Mouse (Mus musculus) embryo, embryonic 9.5 days (tissue): ENCODE results near the gene Eif4h.
"Not testable (repeated sequence)": the region's sequence is repeated elsewhere in the genome, so short reads cannot be mapped to it uniquely, and the experiment has no call there.

ENCODE experiments used
- DNase-seq: peaks from one replicate; pipeline ENCODE4 v3.0.0-alpha.2; 2017; ENCODE audit errors: extremely low spot score

Eif4h gene

DNA sequence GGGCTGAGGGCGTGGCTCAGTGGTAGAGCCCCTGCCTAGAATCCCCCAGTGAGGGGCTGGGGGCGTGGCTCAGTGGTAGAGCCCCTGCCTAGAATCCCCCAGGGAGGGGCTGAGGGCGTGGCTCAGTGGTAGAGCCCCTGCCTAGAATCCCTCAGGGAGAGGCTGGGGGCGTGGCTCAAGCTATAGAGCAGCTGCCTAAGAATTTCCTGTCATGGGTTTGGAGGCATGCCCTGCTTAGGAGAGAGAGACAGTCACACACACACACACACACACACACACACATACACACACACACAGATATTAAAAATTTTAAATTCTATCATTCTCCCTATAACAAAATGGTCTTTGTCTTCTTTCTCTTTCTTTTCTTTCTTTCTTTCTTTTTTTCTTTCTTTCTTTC is 9.7 kb upstream of the Eif4h start:
- not testable (repeated sequence) for DNase-seq

DNA sequence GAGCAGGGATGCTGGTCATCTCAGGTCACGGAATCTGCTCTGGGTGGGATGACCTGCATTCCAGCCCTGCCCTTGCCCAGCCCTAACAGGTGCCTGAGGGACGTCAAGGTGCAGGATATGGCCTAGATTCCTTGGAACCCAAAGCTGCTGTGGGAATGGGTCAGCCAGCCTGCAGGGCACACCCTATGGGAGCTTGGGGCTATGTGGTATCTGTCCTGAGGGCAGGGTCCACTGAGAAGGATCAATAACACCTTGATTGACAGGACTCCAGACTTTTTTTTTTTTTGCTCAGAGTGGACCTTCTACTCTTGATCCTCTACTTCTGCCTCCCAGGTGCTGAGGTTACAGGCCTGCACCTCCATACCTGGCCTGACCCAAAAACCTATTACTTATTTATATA is 8.1 kb upstream of the Eif4h start:
- no peak for DNase-seq

- no peak for DNase-seq
Observed at GRCm38 (mm10) chr5:134646461-134646860, 7.2 kb upstream of the Eif4h start.

DNA sequence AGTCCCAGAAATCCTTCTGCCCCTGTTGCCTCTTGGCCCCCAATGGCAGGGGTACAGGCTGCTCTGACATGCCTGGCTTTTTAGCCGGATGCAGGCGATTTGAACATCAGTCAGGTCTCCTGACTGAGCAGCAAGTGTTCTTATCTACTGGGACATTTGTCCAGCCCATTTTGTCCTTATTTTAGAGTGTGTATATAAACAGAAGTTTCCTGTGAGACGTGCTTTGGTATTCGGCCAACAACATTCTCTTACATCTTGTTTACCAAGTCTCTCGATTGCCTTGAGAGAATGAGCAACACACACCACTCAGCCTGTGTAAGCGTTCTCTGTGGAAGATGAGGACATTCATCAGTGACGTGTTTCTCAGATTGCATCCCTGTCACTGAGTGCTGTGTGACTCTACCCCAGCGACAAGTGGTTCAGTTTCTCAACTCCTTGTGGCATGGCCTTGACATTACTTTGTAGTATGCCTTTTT is 5.4 kb upstream of the Eif4h start:
- no peak for DNase-seq

- no peak for DNase-seq
Observed at GRCm38 (mm10) chr5:134644121-134644520, 4.8 kb upstream of the Eif4h start.

- DNase-seq: no peak
Observed at GRCm38 (mm10) chr5:134640371-134640770, 1.1 kb upstream of the Eif4h start.

GRCm38 (mm10) chr5:134638461-134639268 is 625 bp downstream of the Eif4h start:
- DNase-seq: no peak

DNA sequence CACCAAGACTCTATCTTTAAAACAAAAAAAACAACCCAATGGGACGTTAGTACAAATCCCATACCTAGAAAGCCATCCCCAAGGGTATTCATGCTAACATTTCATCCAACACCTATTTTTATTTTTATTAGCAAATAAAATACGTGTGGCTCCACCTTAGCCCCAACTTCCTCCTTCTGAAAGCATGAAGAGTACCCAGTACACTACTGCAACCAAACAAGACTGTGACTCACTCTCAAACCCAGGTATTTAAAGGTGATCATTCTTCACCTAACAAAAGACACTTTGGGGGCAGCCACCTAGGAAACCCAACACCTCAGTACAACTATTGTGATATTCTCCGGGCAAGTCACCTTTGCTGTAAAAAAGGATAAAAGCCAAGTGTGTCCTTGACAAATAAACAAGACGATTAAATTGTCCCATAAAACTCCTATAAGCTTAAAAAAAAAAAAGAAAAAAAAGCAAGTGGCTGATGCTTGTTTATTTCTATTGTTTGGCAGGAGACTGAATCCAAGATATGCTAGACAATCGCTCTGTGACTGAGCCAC is 1.4 kb downstream of the Eif4h start:
- DNase-seq: no peak

GRCm38 (mm10) chr5:134632841-134633240 is 6.4 kb downstream of the Eif4h start:
- DNase-seq: no peak

GRCm38 (mm10) chr5:134630835-134631234 is 8.5 kb downstream of the Eif4h start:
- DNase-seq: no peak

DNA sequence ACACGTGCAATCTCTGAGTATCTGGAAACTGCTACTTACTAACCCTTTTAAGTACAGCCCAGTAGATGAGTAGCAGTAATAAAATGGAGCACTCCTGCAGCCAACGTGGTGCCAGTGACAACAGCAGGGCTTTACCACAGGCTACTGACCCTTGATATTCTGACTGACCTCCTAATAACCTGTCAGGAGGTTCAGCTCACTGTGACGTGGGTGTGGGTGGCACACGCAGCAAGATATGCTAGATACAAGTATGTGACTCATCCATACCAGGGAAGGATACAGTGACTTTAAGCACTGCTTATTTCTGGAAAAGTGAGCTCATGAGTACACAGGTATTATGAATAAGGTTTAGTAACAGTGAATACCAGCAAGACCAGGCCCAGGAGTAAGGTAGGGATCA is 9.8 kb downstream of the Eif4h start:
- DNase-seq: no peak

- no peak for DNase-seq
Observed at GRCm38 (mm10) chr5:134622069-134622468, 17.2 kb downstream of the Eif4h start.

- no peak for DNase-seq
Observed at GRCm38 (mm10) chr5:134621099-134621640, 18.1 kb downstream of the Eif4h start.

DNA sequence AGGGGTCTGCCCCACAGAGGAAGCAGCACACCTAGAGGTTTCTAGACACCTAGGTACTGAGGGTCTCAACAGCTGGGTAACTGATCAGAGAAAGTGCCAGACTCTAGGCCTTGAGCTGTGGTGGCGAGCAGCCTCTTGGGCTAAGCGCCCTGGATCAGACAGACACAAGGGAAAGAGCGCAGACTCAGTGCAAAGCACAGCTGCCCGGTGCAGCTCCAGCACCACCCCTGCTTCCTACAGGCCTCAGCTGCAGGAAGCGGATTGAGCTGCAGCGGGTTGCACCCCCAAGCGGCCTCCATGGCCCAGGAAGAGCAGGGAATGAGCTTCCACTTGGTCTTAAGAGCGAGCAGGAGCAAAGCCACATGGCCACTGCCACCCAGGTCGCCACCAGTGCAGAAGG is 18.8 kb downstream of the Eif4h start:
- DNase-seq: no peak

DNA sequence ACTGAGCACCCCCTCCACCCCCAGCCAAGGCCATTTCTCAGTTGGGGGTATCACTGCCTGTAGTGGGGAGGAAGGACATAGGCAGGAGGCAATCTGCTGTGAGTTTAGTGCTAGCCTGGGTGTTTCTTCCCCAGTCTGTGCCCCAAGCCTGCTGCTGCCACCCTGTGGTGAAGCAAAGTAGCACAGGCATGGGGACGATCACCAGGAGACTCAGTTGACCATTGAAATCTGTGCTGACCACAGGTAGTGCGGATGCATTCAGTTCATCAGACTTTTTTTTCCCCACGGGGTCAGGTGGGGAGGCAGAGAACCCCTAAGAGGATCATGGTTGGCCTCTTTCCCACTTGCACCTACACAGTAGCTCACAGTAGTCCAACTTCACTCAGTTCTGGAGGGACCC is 22.2 kb downstream of the Eif4h start:
- peak; percentile 42 for DNase-seq

DNA sequence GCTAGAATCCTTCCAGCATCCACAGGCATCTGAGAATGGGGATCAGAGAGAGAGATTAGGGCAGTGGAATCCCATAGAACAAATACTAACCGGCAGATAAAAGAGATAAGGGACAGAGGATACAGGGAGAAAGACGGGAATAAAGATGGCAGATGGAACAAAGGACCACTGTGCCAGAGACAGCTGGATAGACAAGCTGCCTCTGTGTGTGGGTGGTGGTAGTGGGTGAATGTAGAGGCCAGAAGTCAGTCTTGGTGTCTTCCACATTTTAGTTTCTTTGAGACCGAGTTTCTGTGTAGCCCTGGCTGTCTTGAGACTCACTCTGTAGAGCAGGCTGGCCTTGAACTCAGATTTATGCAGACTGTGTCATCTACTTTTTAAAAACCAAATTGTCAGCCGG is 23.5 kb downstream of the Eif4h start:
- no peak for DNase-seq

- DNase-seq: no peak
Observed at GRCm38 (mm10) chr5:134615380-134615779, 23.9 kb downstream of the Eif4h start.

GRCm38 (mm10) chr5:134614802-134615201 is 24.5 kb downstream of the Eif4h start, which contains the start of gene Lat2:
Lat2 (minus strand) TSS chr5:134615025.
- DNase-seq: no peak

GRCm38 (mm10) chr5:134614296-134614695 is 25.0 kb downstream of the Eif4h start:
- no peak for DNase-seq

- DNase-seq: no peak
Observed at GRCm38 (mm10) chr5:134613727-134614126, 25.6 kb downstream of the Eif4h start.

- no peak for DNase-seq
Observed at GRCm38 (mm10) chr5:134611810-134612521, 27.3 kb downstream of the Eif4h start.

DNA sequence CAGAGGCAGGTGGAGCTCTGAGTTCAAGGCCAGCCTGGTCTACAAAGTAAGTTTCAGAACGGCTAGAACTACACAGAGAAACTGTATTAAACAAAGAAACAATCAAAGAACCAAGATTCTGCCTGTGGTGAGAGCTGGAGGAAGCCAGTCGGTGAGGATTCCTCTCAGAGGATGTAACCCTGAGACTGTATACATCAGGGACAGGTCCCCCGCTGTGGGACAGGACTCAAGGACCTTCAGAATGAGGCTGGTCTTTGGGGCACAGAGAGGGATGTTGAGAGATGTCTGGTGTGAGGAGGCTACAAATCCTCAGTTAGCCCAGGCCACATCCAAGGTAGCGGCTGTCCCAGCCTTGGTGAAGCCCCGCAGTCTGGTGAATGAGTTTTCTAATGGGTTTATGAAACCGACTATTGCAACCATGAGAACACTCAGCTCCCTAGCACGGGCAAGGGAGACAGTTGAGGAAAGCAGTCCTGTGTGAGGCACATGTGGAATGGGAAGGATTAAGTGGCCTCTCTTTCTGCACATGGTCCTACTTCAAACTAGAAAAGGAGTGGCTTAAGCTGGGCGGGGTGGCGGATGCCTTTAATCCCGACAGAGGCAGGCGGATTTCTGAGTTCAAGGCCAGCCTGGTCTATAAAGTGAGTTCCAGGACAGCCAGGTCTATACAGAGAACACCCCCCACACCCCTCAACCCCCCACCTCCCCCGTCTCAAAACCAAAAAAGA is 29.2 kb downstream of the Eif4h start:
- DNase-seq: no peak
